In genomic region chr5:125767950-125768349, GRCm38 (mm10) we compare ENCODE assay signal across 23 mouse cellular contexts.
"Had no signal": no experiment of that assay in that cellular context is flagged by ENCODE, and none has a peak within 500 bp of the region (broad histone marks: within the 10 kb centered on the region; RNA-seq: fewer than 3 reads in every experiment).

No protein-coding gene starts in this region.

- H3K4me1 ChIP-seq: heart, embryonic 10.5 days; heart, embryonic 12.5 days; hindbrain, embryonic 10.5 days; hindbrain, embryonic 12.5 days; intestine, embryonic 15.5 days; limb, embryonic 10.5 days; limb, embryonic 12.5 days; liver, embryonic 13.5 days; liver, embryonic 15.5 days had no signal

- DNase-seq: gastrocnemius, adult 2 months; gastrocnemius, postnatal 10 days; gastrocnemius, postnatal 25 days; heart, adult 18-20 months; heart, postnatal 10 days; heart, postnatal 4 days; kidney, adult 18-20 months; kidney, adult 8-10 months; kidney, postnatal 10 days; kidney, postnatal 25 days; kidney, postnatal 4 days; layer of hippocampus, adult 9-11 months; liver; liver, embryonic 13.5 days had no signal

- H3K4me3 ChIP-seq: gastrocnemius, adult 2 months; heart, embryonic 10.5 days; heart, embryonic 12.5 days; hindbrain, embryonic 10.5 days; hindbrain, embryonic 12.5 days; intestine, embryonic 15.5 days; limb, embryonic 10.5 days; limb, embryonic 12.5 days; liver, embryonic 13.5 days; liver, embryonic 15.5 days had no signal

- H3K27ac ChIP-seq: gastrocnemius, adult 2 months; heart, embryonic 10.5 days; hindbrain, embryonic 10.5 days; hindbrain, embryonic 12.5 days; hindbrain, embryonic 14.5 days; intestine, embryonic 15.5 days; limb, embryonic 10.5 days; limb, embryonic 12.5 days; liver, embryonic 13.5 days; liver, embryonic 15.5 days had no signal
